Mouse (Mus musculus) lung, postnatal 14 days (tissue): Measurements from ENCODE around the gene Olfr976.
"Not testable (repeated sequence)": the region's sequence is repeated elsewhere in the genome, so short reads cannot be mapped to it uniquely, and the experiment has no call there.

Experiments used
- DNase-seq: peaks from one replicate; pipeline ENCODE4 v3.0.0; 2021

Olfr976 gene

DNA sequence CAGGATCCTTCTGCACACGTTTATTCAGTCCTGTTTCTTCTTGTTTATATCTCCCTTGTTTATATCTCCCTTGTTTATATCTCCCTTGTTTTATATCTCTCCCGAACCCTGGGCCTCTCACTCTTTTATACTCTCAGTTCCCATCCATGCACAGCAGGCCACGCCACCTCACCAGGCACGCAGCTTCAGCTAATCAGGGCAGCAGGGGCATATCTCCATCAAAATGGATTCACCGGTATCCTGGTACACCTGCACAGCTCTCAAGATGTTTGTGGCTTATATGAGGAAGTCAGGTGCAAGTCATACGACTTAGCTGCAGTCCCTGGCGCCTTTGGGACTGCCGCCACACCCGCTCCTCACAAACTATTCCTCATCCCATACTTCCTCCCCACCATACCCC lies at the start of gene Olfr976:
TSS of gene Olfr976 (minus strand) at position 101 of the 400 bp plus-strand sequence.
- DNase-seq: not testable (repeated sequence)

DNA sequence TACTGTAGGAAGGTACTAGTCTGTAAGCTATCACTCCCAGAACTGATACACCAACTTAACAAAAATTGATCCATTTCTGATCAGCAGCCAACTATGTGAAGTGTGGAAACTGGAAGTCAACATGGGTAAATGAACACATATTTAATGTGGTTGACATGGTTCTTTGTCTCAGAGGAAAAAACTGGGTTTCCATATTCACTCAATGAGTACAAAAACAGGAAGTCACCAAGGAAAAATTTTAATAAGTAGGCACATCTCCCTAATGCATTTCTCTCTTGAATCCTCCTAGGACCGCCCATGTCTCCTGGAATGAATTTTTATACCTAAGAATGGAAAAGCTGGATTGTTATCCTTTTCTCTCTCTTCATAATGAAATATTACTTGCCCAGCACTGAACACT lies 48.5 kb upstream of the Olfr976 start, which contains the start of gene Olfr980:
TSS of gene Olfr980 (minus strand) at position 101 of the 400 bp plus-strand sequence.
- no peak for DNase-seq

DNA sequence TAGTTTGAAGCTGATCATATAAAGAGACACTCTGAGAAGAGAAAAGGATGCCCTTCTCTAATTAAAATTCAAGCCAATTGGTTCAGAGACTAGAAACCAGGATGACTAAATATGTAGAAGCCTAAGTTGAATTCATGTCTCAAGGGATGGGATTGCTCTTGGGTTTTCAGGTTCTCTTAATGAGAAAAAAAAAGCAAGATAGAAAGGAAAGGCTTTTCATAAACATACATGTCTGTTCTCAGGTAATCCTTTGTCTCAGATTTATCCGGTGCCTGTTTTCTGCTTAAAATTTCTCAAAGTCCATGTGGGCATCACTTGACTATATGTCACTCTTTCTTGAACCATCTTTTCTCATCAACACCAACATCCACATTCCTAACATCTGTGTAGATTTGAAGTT lies 42.4 kb upstream of the Olfr976 start, which contains the start of gene Olfr979:
TSS of gene Olfr979 (minus strand) at position 101 of the 400 bp plus-strand sequence.
- DNase-seq: no peak

DNA sequence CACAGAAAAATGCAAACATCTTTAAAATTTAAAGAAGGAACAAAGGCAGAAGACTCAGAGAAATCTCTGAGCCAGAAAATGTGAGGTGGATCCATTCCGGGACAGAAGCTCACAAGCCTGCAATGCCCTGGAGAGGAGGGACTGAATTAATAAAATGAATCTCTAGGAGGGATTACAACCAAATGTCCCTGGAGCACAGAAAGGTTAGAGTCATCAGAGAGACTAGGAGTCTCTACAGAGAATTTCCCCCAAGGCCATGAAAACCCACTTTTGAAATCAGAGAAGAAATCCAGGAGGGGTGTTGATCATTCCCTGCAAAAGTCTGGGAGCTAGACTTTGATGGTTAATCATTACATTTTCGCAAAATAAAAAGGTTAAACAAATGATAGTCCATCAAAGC lies 30.9 kb upstream of the Olfr976 start, which contains the start of gene Olfr978:
TSS of gene Olfr978 (plus strand) at position 301 of the 400 bp plus-strand sequence.
- DNase-seq: no peak

DNA sequence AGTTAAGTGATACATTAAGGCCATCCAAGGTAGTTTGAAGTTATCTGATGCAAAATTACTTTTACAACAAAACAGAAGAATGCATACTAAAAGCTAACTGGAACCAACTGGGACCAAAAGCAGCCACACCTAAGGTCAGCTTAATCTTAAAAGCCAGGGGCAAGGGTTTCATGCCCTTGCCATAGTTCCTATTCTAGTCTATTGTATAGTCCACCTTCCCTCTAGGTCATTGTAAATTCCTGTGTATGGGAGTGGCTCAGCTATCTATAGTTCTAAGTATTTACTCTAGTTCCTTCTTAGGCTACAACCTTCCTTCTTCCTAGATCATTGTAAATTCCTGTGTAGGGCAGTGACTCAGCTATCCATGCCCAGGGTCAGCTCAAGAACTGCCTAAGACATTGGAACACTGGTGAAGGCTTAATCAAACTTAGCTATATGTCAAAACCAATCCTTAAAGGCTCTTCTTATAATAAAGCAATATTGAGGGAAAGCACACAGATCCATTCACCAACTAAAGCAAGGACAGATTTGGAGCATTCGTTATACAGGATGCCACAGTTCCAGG lies 15.7 kb upstream of the Olfr976 start:
- not testable (repeated sequence) for DNase-seq

DNA sequence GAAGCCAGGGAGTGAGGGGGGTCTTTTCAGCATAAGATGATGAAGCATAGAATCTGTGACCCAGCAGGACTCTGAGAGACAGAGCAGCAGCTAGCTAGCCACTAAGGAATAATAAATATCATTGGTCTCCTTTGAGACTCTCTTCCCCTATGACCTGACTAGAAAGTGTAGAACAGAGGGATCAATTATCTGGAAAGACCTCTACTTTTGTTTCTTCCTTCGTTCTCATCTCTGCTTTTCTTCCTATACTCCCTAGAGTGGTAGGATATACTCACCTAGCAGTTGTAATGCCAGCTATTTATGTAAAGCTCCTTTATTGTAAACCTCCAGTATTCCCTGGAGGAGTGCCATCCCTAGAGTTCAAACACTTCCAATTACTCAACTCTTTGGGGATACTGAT lies 9.0 kb downstream of the Olfr976 start, which contains the start of gene Olfr975:
TSS of gene Olfr975 (minus strand) at position 101 of the 400 bp plus-strand sequence.
- DNase-seq: no peak

DNA sequence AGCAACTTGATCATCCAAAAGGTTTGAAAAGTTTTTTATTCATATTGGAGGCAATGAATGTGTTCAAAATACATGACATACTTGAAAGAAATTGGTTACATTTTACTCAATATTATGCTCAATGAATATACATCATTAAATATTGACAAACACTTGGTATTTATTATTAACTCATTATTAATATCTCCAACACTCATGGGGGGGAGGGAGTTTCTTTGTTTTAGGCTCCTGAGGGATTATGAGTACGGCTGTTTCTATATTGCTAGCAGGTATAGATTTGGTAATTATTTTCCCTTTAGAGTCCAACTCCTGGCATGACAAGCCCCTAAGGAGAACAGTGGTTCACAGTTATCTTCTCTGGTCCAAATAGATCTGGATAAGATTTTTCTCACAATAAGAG lies 23.7 kb downstream of the Olfr976 start, which contains the start of gene Olfr974:
TSS of gene Olfr974 (plus strand) at position 301 of the 400 bp plus-strand sequence.
- no peak for DNase-seq

DNA sequence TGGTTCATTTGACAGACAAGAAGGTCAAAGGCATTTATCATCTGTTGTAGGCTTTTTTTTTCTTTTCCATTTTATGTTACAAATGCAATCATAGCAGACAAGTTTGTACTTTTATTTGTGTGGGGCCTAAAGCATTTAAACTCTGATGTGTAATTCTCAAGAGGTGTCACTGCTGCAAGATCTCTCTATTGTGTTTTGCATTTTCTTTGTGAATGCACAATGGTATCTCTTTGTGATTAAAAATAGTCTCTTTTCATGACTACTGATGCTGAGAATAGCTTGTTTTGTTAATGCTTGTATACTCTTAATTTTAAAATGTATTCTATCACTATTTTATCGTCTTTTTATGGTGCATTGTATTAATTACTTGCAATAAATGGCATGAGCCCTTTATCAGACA lies 32.1 kb downstream of the Olfr976 start:
- not testable (repeated sequence) for DNase-seq

DNA sequence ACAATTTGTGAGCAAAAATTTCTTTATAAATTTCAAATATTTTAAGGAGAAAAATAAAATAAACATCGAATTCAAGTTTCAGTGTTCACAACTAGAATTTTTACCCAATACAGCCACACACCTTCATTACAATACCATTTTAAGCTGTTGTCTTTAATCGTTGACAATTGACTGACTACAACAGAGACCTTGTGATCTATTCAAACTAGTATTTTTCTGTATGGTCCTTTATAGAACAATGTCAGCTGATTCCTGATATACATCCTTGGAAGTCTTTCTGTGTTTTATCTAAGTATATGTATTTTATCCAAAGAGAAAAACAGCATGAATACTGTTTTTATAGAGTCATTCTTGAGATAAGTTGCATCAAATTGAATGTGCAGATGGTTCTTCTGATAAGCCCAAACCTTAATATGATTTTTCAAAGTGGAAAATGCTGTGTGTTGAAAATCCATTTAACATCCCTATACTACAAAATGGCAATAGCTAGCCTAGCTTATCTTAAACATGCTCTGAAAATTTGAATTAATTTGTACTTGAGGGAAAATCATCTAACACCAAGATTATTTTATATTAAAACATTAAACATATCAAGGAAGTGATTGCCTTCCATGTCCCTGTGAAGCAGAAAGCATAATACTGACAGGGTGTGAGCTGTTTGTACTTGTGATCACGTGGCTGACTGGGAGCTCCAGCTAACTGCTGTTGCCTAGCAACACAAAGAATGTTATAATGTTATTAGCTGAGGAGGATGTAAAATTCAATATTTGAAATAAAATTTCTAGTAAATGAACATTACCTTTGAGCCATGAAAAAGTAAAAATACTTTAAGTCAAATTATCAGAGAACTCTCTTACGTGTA lies 32.7 kb downstream of the Olfr976 start:
- not testable (repeated sequence) for DNase-seq

DNA sequence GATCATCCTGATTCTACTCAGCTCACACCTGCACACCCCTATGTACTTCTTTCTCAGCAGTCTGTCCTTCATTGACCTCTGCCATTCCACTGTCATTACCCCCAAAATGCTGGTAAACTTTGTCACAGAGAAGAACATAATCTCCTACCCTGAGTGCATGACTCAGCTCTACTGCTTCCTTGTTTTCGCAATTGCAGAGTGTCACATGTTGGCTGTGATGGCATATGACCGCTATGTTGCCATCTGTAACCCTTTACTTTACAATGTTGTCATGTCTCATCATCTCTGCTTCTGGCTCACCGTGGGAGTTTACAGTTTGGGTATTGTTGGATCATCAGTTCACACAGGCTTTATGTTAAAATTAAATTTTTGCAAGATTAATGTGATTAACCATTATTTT lies 51.0 kb downstream of the Olfr976 start:
- DNase-seq: no peak

DNA sequence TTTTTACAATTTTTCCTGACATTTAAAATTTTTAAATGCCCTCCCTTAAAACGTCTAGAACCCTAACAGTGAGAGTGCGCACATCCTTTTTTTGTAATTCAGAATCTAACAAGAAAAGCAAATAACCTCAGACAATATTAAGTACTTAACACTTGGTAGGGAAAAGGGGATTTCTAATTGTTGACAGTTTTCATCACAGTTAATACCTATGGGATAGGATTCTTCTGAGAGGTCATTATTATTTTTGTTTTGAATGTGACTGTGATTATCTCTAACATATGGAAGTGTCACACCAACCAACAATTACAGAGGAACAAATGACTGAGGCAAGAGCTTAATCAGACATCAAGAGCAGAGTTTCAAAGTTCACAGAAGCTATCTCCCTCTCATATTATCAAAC lies 53.9 kb downstream of the Olfr976 start, which contains the start of gene Olfr229:
TSS of gene Olfr229 (plus strand) at position 301 of the 400 bp plus-strand sequence.
- DNase-seq: no peak

DNA sequence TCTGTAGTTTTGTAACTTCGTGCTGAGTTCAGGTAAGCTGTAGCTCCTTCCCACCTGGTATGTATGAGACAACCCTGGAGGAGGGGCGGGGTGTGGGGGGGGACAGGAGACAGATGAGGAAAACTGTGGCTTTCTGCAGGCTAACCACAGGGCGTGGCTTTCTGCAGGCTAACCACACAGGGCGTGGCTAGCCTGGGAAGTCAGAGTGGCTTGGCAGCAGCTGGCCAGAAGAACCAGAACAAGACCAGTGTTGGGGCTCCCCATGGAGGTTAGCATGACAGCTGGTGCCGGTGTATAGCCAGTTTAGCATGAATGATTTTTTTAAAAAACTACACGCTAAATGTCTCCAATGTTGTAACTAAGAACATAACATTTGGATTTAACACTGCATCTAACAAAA lies 55.8 kb downstream of the Olfr976 start:
- no peak for DNase-seq
